Mouse (Mus musculus): ENCODE measurements around the gene Rnf212b.

DNA sequence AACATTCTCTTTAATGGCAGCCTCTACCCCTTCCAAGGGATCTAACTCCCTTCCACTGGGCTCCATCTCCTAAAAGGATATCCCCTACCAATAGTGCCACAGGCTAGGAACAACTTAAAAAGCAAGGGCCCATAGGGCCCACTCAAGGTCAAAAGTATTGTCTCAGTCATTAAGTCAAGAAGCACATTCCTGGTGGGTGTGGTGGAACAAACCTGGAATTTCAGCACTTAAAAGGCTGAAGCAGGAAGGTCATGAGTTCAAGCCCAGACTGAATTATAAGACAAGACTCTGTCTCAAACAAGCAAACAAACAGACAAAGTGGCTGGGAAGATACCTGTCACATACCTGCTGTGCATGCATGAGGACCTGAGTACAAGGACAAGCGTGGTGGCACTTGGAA is 18.0 kb upstream of the Rnf212b start:
- TF ChIP-seq GATA1 (IDR thresholded peaks at IDR 0.05; ENCODE audit: borderline replicate concordance, low read length): no peak
- no peak for TF ChIP-seq FLI1 (IDR thresholded peaks at IDR 0.05; ENCODE audit: low read length)
